Mouse (Mus musculus): ENCODE measurements around the gene Chsy1. TPM values are rescaled to one million over a fixed set of nuclear protein-coding genes. Genes with fewer than 3 reads are reported as not detected.
A peak's percentile ranks its signal among the peaks of the same experiment; 100 is the strongest.

Chsy1 gene
- polyA plus RNA-seq, 1 experiment from 2014 or later = 10.0 TPM

DNA sequence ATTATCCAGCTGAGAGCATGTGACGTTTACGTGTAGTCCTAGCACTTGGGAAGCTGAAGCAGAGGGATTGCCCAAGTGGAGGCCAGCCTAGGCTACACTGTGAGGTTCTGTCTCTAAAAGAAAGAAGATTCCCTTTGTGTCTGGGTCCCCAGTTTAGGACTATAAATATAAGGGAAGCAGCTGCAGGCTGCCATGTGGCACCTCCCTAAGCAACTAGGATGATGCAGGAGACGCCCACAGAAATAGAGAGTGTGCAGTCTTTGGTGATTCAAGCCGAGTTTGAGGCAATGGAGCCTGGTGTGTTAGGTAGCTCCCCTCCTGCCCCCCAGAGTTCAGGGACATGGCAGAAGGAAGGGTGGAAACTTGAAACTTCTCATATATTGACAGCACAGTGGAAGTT is 21.7 kb upstream of the Chsy1 start:
- H3K27ac ChIP-seq (ENCODE audit: low read depth, low read length) = no peak overlapping the region
- H3K4me1 ChIP-seq (ENCODE audit: control insufficient read depth, insufficient read depth, low read depth, low read length) = no peaks in the 10 kb centered on the region
- no peak for ATAC-seq
- peaks cover 42% of the 10 kb centered on the region for H3K36me3 ChIP-seq (ENCODE audit: control insufficient read depth, insufficient read depth, low read length)
- H3K4me3 ChIP-seq (ENCODE audit: low read length) = no peak overlapping the region
- H3K9me3 ChIP-seq (ENCODE audit: control insufficient read depth, low read length) = no peaks in the 10 kb centered on the region
- WGBS = 87% methylated on average over 4 of the region's 4 CpGs
- H3K9ac ChIP-seq (ENCODE audit: low read depth, low read length) = no peak overlapping the region
- H3K27me3 ChIP-seq (replicated peaks; ENCODE audit: control insufficient read depth, insufficient read depth, low read length) = no peaks in the 10 kb centered on the region
- H3K4me2 ChIP-seq (ENCODE audit: low read length) = no peak overlapping the region

- no peak for ATAC-seq
- Histone ChIP-seq H3K4me3 (ENCODE audit: low read length) (no peak overlapping the region), H3K9ac (ENCODE audit: low read depth, low read length) (no peak overlapping the region), H3K27me3 (replicated peaks; ENCODE audit: control insufficient read depth, insufficient read depth, low read length) (no peaks in the 10 kb centered on the region), H3K36me3 (ENCODE audit: control insufficient read depth, insufficient read depth, low read length) (peaks cover 42% of the 10 kb centered on the region), H3K9me3 (ENCODE audit: control insufficient read depth, low read length) (no peaks in the 10 kb centered on the region), H3K27ac (ENCODE audit: low read depth, low read length) (no peak overlapping the region), H3K4me1 (ENCODE audit: control insufficient read depth, insufficient read depth, low read depth, low read length) (no peaks in the 10 kb centered on the region), H3K4me2 (ENCODE audit: low read length) (no peak overlapping the region)
- 86% methylated on average over 2 of the region's 2 CpGs for WGBS
Observed at GRCm38 (mm10) chr7:66088077-66088476, 21.2 kb upstream of the Chsy1 start.

- WGBS = 82% methylated on average over 11 of the region's 11 CpGs
- H3K27me3 ChIP-seq (replicated peaks; ENCODE audit: control insufficient read depth, insufficient read depth, low read length) = no peaks in the 10 kb centered on the region
Observed at GRCm38 (mm10) chr7:66090676-66091190, 18.6 kb upstream of the Chsy1 start.

GRCm38 (mm10) chr7:66091553-66091952 is 17.8 kb upstream of the Chsy1 start:
- Histone ChIP-seq H3K36me3 (ENCODE audit: control insufficient read depth, insufficient read depth, low read length) (peaks cover 36% of the 10 kb centered on the region), H3K27me3 (replicated peaks; ENCODE audit: control insufficient read depth, insufficient read depth, low read length) (no peaks in the 10 kb centered on the region), H3K4me3 (ENCODE audit: low read length) (no peak overlapping the region), H3K9ac (ENCODE audit: low read depth, low read length) (no peak overlapping the region), H3K27ac (ENCODE audit: low read depth, low read length) (no peak overlapping the region), H3K4me1 (ENCODE audit: control insufficient read depth, insufficient read depth, low read depth, low read length) (no peaks in the 10 kb centered on the region), H3K4me2 (ENCODE audit: low read length) (no peak overlapping the region), H3K9me3 (ENCODE audit: control insufficient read depth, low read length) (no peaks in the 10 kb centered on the region)
- no peak for ATAC-seq
- 92% methylated on average over 7 of the region's 7 CpGs for WGBS

More at GRCm38 (mm10) chr7:66090676-66091190, 18.6 kb upstream of the Chsy1 start:
- Histone ChIP-seq H3K36me3 (ENCODE audit: control insufficient read depth, insufficient read depth, low read length) (peaks cover 39% of the 10 kb centered on the region), H3K9ac (ENCODE audit: low read depth, low read length) (no peak overlapping the region), H3K9me3 (ENCODE audit: control insufficient read depth, low read length) (no peaks in the 10 kb centered on the region), H3K27ac (ENCODE audit: low read depth, low read length) (no peak overlapping the region), H3K4me2 (ENCODE audit: low read length) (no peak overlapping the region), H3K4me3 (ENCODE audit: low read length) (no peak overlapping the region), H3K4me1 (ENCODE audit: control insufficient read depth, insufficient read depth, low read depth, low read length) (no peaks in the 10 kb centered on the region)
- ATAC-seq = no peak

DNA sequence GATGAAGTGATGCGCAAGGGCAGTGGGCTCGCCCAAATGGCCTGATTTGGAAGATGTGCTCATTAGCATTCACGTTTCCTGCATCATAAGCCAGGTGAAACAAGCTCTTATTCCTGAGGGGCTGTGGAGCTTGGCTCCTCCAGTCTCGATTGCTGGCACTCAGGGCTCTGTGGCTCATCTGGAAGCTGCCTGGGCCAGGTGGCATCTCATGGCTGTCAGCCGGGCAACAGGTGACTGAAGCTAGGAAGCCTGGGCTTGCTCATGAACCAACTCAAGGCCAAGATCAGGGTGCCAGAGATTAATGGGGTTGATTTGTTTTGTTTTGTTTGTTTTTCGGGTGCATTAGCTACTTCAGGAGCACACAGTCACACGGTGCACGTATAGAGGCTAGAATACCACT is 16.7 kb upstream of the Chsy1 start:
- Histone ChIP-seq H3K4me2 (ENCODE audit: low read length) (no peak overlapping the region), H3K27ac (ENCODE audit: low read depth, low read length) (no peak overlapping the region), H3K4me3 (ENCODE audit: low read length) (no peak overlapping the region), H3K4me1 (ENCODE audit: control insufficient read depth, insufficient read depth, low read depth, low read length) (no peaks in the 10 kb centered on the region), H3K36me3 (ENCODE audit: control insufficient read depth, insufficient read depth, low read length) (peaks cover 27% of the 10 kb centered on the region), H3K9me3 (ENCODE audit: control insufficient read depth, low read length) (no peaks in the 10 kb centered on the region), H3K9ac (ENCODE audit: low read depth, low read length) (no peak overlapping the region), H3K27me3 (replicated peaks; ENCODE audit: control insufficient read depth, insufficient read depth, low read length) (no peaks in the 10 kb centered on the region)
- ATAC-seq = no peak
- WGBS = 79% methylated on average over 8 of the region's 8 CpGs

DNA sequence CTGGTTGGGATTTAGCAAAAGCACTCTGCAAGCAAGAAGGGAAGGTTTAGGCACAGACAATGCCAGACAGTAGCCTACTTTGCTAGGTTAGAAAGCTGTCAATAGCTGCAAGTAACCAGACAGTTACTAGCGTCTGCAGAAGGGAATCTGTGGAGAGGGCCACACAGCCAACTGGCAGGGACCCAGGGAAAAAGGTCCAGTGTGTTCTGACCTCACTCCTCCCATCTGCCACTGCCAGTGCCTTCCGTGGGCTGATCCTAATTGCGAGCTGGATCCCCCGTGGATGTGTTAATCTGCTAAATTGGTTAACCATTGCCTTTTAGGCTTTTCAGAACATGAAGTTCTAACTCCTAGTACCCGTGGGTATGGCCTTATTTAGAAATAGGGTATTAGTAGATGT is 15.2 kb upstream of the Chsy1 start:
- Histone ChIP-seq H3K27ac (ENCODE audit: low read depth, low read length) (no peak overlapping the region), H3K9ac (ENCODE audit: low read depth, low read length) (no peak overlapping the region), H3K4me2 (ENCODE audit: low read length) (no peak overlapping the region), H3K4me3 (ENCODE audit: low read length) (no peak overlapping the region), H3K36me3 (ENCODE audit: control insufficient read depth, insufficient read depth, low read length) (peaks cover 13% of the 10 kb centered on the region), H3K9me3 (ENCODE audit: control insufficient read depth, low read length) (no peaks in the 10 kb centered on the region), H3K4me1 (ENCODE audit: control insufficient read depth, insufficient read depth, low read depth, low read length) (no peaks in the 10 kb centered on the region), H3K27me3 (replicated peaks; ENCODE audit: control insufficient read depth, insufficient read depth, low read length) (no peaks in the 10 kb centered on the region)
- 75% methylated on average over 5 of the region's 5 CpGs for WGBS
- no peak for ATAC-seq

GRCm38 (mm10) chr7:66098803-66099202 is 10.5 kb upstream of the Chsy1 start:
- no peak overlapping the region for H3K27ac ChIP-seq (ENCODE audit: low read depth, low read length)
- no peak overlapping the region for H3K4me2 ChIP-seq (ENCODE audit: low read length)
- H3K4me3 ChIP-seq (ENCODE audit: low read length) = no peak overlapping the region
- H3K36me3 ChIP-seq (ENCODE audit: control insufficient read depth, insufficient read depth, low read length) = no peaks in the 10 kb centered on the region
- ATAC-seq = no peak
- H3K9ac ChIP-seq (ENCODE audit: low read depth, low read length) = no peak overlapping the region
- no peaks in the 10 kb centered on the region for H3K27me3 ChIP-seq (replicated peaks; ENCODE audit: control insufficient read depth, insufficient read depth, low read length)
- WGBS = 82% methylated on average over 7 of the region's 7 CpGs
- H3K9me3 ChIP-seq (ENCODE audit: control insufficient read depth, low read length) = no peaks in the 10 kb centered on the region
- H3K4me1 ChIP-seq (ENCODE audit: control insufficient read depth, insufficient read depth, low read depth, low read length) = no peaks in the 10 kb centered on the region

DNA sequence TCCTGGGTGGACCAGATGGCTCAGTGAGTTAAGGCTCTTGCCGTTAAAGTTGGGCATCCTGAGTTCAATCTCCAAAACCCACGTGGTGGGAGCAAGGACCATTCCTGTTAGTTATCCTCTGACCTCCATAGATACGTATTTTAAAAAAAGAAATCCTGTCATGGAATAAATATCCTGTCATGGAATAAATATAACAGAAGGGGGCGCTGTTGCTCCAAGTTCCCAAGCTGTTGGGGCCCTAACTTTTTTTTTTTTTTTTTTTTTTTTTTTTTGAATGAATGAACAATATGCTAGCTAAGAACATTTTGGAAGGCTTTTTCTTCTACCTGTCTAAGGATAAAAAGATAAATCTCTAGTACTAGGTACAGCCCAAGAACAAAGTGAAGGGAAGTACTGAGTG is 7.4 kb upstream of the Chsy1 start:
- 8% methylated on average over 4 of the region's 4 CpGs for WGBS

DNA sequence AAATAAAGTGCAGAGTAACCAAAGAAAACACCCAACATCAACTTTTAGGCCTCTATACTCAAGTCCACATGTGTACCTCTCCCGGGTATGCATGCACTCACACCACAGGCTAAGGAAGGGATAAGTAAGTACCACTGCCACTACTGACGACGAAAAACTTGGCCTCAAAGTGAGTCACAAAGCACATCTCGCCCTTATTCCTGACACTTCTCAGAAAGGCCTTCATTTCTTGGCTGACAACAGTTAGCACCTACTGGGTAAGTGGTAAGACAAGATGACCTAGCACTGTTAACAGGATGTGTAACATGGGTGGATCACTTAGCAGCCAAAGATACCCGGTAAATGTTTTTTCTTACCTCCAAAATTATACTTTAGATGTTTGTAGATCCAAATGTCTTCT is 4.8 kb upstream of the Chsy1 start:
- WGBS = 93% methylated on average over 5 of the region's 5 CpGs
- no peak for ATAC-seq
- Histone ChIP-seq H3K9ac (ENCODE audit: low read depth, low read length) (no peak overlapping the region), H3K27ac (ENCODE audit: low read depth, low read length) (no peak overlapping the region), H3K4me1 (ENCODE audit: control insufficient read depth, insufficient read depth, low read depth, low read length) (no peaks in the 10 kb centered on the region), H3K4me2 (ENCODE audit: low read length) (no peak overlapping the region), H3K4me3 (ENCODE audit: low read length) (no peak overlapping the region), H3K27me3 (replicated peaks; ENCODE audit: control insufficient read depth, insufficient read depth, low read length) (0 out of 2 replicates have a peak, but pooled peaks cover 2% of the 10 kb centered on the region), H3K36me3 (ENCODE audit: control insufficient read depth, insufficient read depth, low read length) (no peaks in the 10 kb centered on the region), H3K9me3 (ENCODE audit: control insufficient read depth, low read length) (no peaks in the 10 kb centered on the region)

More for the DNA sequence above, 7.4 kb upstream of the Chsy1 start:
- Histone ChIP-seq H3K4me3 (ENCODE audit: low read length) (no peak overlapping the region), H3K4me2 (ENCODE audit: low read length) (no peak overlapping the region), H3K4me1 (ENCODE audit: control insufficient read depth, insufficient read depth, low read depth, low read length) (no peaks in the 10 kb centered on the region), H3K9ac (ENCODE audit: low read depth, low read length) (peak overlapping the region; percentile 39; the same call in 1 of the 2 replicates), H3K36me3 (ENCODE audit: control insufficient read depth, insufficient read depth, low read length) (no peaks in the 10 kb centered on the region), H3K27ac (ENCODE audit: low read depth, low read length) (no peak overlapping the region), H3K9me3 (ENCODE audit: control insufficient read depth, low read length) (no peaks in the 10 kb centered on the region), H3K27me3 (replicated peaks; ENCODE audit: control insufficient read depth, insufficient read depth, low read length) (no peaks in the 10 kb centered on the region)
- no peak for ATAC-seq

DNA sequence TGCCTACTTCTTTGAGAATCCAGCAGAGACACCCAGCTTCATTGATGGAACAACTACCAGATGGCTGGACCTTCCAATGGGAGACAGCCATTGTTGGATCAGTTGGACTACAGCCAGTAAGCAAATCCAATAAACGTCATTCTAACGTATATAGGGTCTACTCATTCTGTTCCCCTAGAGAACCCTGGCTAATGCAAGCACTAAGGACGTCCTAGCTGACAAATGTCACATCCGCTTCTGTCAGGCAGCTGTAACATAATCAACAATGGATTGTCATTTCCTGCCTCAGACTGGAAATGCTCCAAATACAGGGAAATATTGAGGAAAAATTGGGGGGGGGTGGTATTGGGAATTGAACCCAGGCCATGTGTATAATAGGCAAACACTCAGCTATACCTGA is 3.5 kb upstream of the Chsy1 start:
- 0 out of 2 replicates have a peak, but pooled peaks cover 2% of the 10 kb centered on the region for H3K27me3 ChIP-seq (replicated peaks; ENCODE audit: control insufficient read depth, insufficient read depth, low read length)
- H3K4me3 ChIP-seq (ENCODE audit: low read length) = no peak overlapping the region
- H3K9ac ChIP-seq (ENCODE audit: low read depth, low read length) = no peak overlapping the region
- no peaks in the 10 kb centered on the region for H3K36me3 ChIP-seq (ENCODE audit: control insufficient read depth, insufficient read depth, low read length)
- H3K27ac ChIP-seq (ENCODE audit: low read depth, low read length) = no peak overlapping the region
- H3K4me2 ChIP-seq (ENCODE audit: low read length) = no peak overlapping the region
- H3K4me1 ChIP-seq (ENCODE audit: control insufficient read depth, insufficient read depth, low read depth, low read length) = peaks cover 2% of the 10 kb centered on the region
- no peak for ATAC-seq
- no peaks in the 10 kb centered on the region for H3K9me3 ChIP-seq (ENCODE audit: control insufficient read depth, low read length)
- 57% methylated on average over 4 of the region's 4 CpGs for WGBS

Data from hindbrain, embryonic 16.5 days (tissue).